Mouse (Mus musculus) MEL (cell line): ENCODE measurements around the gene Ylpm1. TPM values are rescaled to one million over a fixed set of nuclear protein-coding genes. Genes with fewer than 3 reads are reported as not detected.

Source experiments
- DNase-seq: peaks from one replicate; pipeline ENCODE4 v3.0.0; 2011; ENCODE audit warnings: low read depth, low spot score
- H3K27ac ChIP-seq: 2 replicates; pipeline ENCODE4 v1.5.1; 2012; ENCODE audit warnings: low read depth, mild to moderate bottlenecking, control low read depth, low read length, moderate library complexity; ENCODE audit not compliant: control insufficient read depth
- H3K27me3 ChIP-seq, 2 experiments: fragments of 150-350 bp in 1 of 2; sonication (generic) in 1 of 2; 2 replicates each; pipeline ENCODE4 v1.6.1; 2012; ENCODE audit warnings: low read length in 2 of 2, mild to moderate bottlenecking in 2 of 2, improper control_type of control experiment in 1 of 2, moderate library complexity in 1 of 2; ENCODE audit not compliant: insufficient read depth in 2 of 2, control insufficient read depth in 1 of 2
- H3K36me3 ChIP-seq, 2 experiments: 2 replicates each; pipeline ENCODE4 v1.6.1; 2012 to 2014; ENCODE audit warnings: low read length in 2 of 2, improper control_type of control experiment in 1 of 2, inconsistent platforms in 1 of 2, mild to moderate bottlenecking in 1 of 2; ENCODE audit not compliant: insufficient read depth in 2 of 2, control insufficient read depth in 1 of 2
- H3K4me1 ChIP-seq, 2 experiments: fragments of 150-350 bp in 1 of 2; sonication (generic) in 1 of 2; 2 replicates each; pipeline ENCODE4 v1.6.1; 2012; ENCODE audit warnings: low read length in 2 of 2, improper control_type of control experiment in 1 of 2, mild to moderate bottlenecking in 1 of 2; ENCODE audit not compliant: insufficient read depth in 2 of 2, control insufficient read depth in 1 of 2
- H3K4me3 ChIP-seq, 2 experiments: fragments of 150-350 bp in 1 of 2; sonication (generic) in 1 of 2; 2 replicates each; pipeline ENCODE4 v1.5.1; 2012; ENCODE audit warnings: low read depth in 2 of 2, low read length in 2 of 2, mild to moderate bottlenecking in 2 of 2, moderate library complexity in 2 of 2, control low read depth in 1 of 2, improper control_type of control experiment in 1 of 2; ENCODE audit not compliant: control insufficient read depth in 1 of 2, insufficient read depth in 1 of 2
- H3K79me2 ChIP-seq: 2 replicates; pipeline ENCODE4 v1.6.1; 2012; ENCODE audit warnings: mild to moderate bottlenecking, low read length, moderate library complexity; ENCODE audit not compliant: control insufficient read depth, poor library complexity, insufficient read depth
- H3K9ac ChIP-seq: 2 replicates; pipeline ENCODE4 v1.6.1; 2012; ENCODE audit warnings: low read depth, mild to moderate bottlenecking, control low read depth, low read length, moderate library complexity; ENCODE audit not compliant: control insufficient read depth, poor library complexity, severe bottlenecking
- H3K9me3 ChIP-seq: fragments of 150-350 bp; sonication (generic); replicated peaks from 2 replicates; pipeline ENCODE4 v1.6.1; 2012; ENCODE audit warnings: mild to moderate bottlenecking, low read length, improper control_type of control experiment, moderate library complexity; ENCODE audit not compliant: insufficient read depth
- BHLHE40 ChIP-seq: IDR thresholded peaks from 2 replicates; pipeline ENCODE4 v1.6.1; 2012; ENCODE audit warnings: low read depth, mild to moderate bottlenecking, inconsistent platforms, low read length, improper control_type of control experiment, borderline replicate concordance
- CTCF ChIP-seq, 3 experiments: IDR thresholded peaks in 2 of 3; conservative IDR thresholded peaks in 1 of 3; 2 replicates each; pipeline ENCODE4 v1.5.1; 2011 to 2012; ENCODE audit warnings: low read length in 3 of 3, low read depth in 2 of 3, mild to moderate bottlenecking in 2 of 3, improper control_type of control experiment in 1 of 3, inconsistent platforms in 1 of 3, mixed read lengths in 1 of 3, moderate library complexity in 1 of 3; ENCODE audit not compliant: control insufficient read depth in 1 of 3, insufficient read depth in 1 of 3, poor library complexity in 1 of 3, severe bottlenecking in 1 of 3
- E2F4 ChIP-seq: IDR thresholded peaks from 2 replicates; pipeline ENCODE4 v1.6.1; 2011; ENCODE audit warnings: low read depth, low read length, improper control_type of control experiment, borderline replicate concordance
- ELF1 ChIP-seq: IDR thresholded peaks from 2 replicates; pipeline ENCODE4 v1.6.1; 2014; ENCODE audit warnings: low read depth, mild to moderate bottlenecking, inconsistent platforms, low read length, improper control_type of control experiment, moderate library complexity
- GABPA ChIP-seq: IDR thresholded peaks from 2 replicates; pipeline ENCODE4 v1.6.1; 2012; ENCODE audit warnings: low read depth, mild to moderate bottlenecking, inconsistent platforms, low read length, improper control_type of control experiment, moderate library complexity
- HCFC1 ChIP-seq: IDR thresholded peaks from 2 replicates; pipeline ENCODE4 v1.6.1; 2012; ENCODE audit warnings: low read depth, mild to moderate bottlenecking, inconsistent platforms, low read length, improper control_type of control experiment, moderate library complexity
- JUND ChIP-seq: IDR thresholded peaks from 2 replicates; pipeline ENCODE4 v1.6.1; 2011; ENCODE audit warnings: low read depth, mild to moderate bottlenecking, improper control_type of control experiment, low read length
- MAZ ChIP-seq: IDR thresholded peaks from 2 replicates; pipeline ENCODE4 v1.6.1; 2012; ENCODE audit warnings: low read depth, mild to moderate bottlenecking, inconsistent platforms, low read length, improper control_type of control experiment
- MYC ChIP-seq: IDR thresholded peaks from 2 replicates; pipeline ENCODE4 v1.6.1; 2011; ENCODE audit warnings: low read depth, mild to moderate bottlenecking, low read length, improper control_type of control experiment, moderate library complexity
- NRF1 ChIP-seq: IDR thresholded peaks from 2 replicates; pipeline ENCODE4 v1.6.1; 2014; ENCODE audit warnings: low read depth, mild to moderate bottlenecking, inconsistent platforms, low read length, improper control_type of control experiment, moderate library complexity; ENCODE audit not compliant: poor library complexity, insufficient read depth, severe bottlenecking
- POLR2A ChIP-seq, 2 experiments: IDR thresholded peaks; 2 replicates each; pipeline ENCODE4 v1.6.1; 2011 to 2012; ENCODE audit warnings: low read length in 2 of 2, mild to moderate bottlenecking in 2 of 2, control low read depth in 1 of 2, improper control_type of control experiment in 1 of 2, low read depth in 1 of 2, moderate library complexity in 1 of 2; ENCODE audit not compliant: control insufficient read depth in 1 of 2, insufficient read depth in 1 of 2, poor library complexity in 1 of 2
- POLR2AphosphoS5 ChIP-seq: IDR thresholded peaks from 2 replicates; pipeline ENCODE4 v1.6.1; 2012; ENCODE audit warnings: low read depth, borderline replicate concordance, mild to moderate bottlenecking, inconsistent platforms, low read length, moderate library complexity, mixed read lengths
- RAD21 ChIP-seq: IDR thresholded peaks from 2 replicates; pipeline ENCODE4 v1.6.1; 2011; ENCODE audit warnings: mild to moderate bottlenecking, low read depth, low read length, improper control_type of control experiment
- RCOR1 ChIP-seq: IDR thresholded peaks from 2 replicates; pipeline ENCODE4 v1.6.1; 2012; ENCODE audit warnings: low read depth, mild to moderate bottlenecking, inconsistent platforms, low read length, improper control_type of control experiment
- SIN3A ChIP-seq: IDR thresholded peaks from 2 replicates; pipeline ENCODE4 v1.6.1; 2012; ENCODE audit warnings: low read length, improper control_type of control experiment, inconsistent platforms
- SMC3 ChIP-seq: IDR thresholded peaks from 2 replicates; pipeline ENCODE4 v1.6.1; 2011; ENCODE audit warnings: low read depth, low read length, improper control_type of control experiment
- TBP ChIP-seq: IDR thresholded peaks from 2 replicates; pipeline ENCODE4 v1.8.0; 2011; ENCODE audit warnings: low read depth, low read length, improper control_type of control experiment
- TCF12 ChIP-seq: IDR thresholded peaks from 2 replicates; pipeline ENCODE4 v1.6.1; 2014; ENCODE audit warnings: low read depth, mild to moderate bottlenecking, inconsistent platforms, low read length, improper control_type of control experiment, moderate library complexity
- USF1 ChIP-seq: IDR thresholded peaks from 2 replicates; pipeline ENCODE4 v1.6.1; 2014; ENCODE audit warnings: low read depth, mild to moderate bottlenecking, inconsistent platforms, low read length, improper control_type of control experiment, moderate library complexity
- ZKSCAN1 ChIP-seq: IDR thresholded peaks from 2 replicates; pipeline ENCODE4 v1.6.1; 2012; ENCODE audit warnings: low read depth, mild to moderate bottlenecking, inconsistent platforms, low read length, improper control_type of control experiment, moderate library complexity
- ZMIZ1 ChIP-seq: IDR thresholded peaks from 2 replicates; pipeline ENCODE4 v1.6.1; 2012; ENCODE audit warnings: low read depth, mild to moderate bottlenecking, inconsistent platforms, low read length, improper control_type of control experiment, moderate library complexity
- ZNF384 ChIP-seq: IDR thresholded peaks from 2 replicates; pipeline ENCODE4 v1.6.1; 2012; ENCODE audit warnings: low read depth, mild to moderate bottlenecking, inconsistent platforms, low read length, improper control_type of control experiment
- polyA plus RNA-seq, 2 experiments: library from polyadenylated mRNA; stranded (reverse) in 1 of 2; unstranded in 1 of 2; fragments of >175 nt in 1 of 2; fragments of >200 nt in 1 of 2; gene quantifications; 2 replicates each; pipeline versions ENCODE4 v1.2.1 to v1.2.4; 2012; ENCODE audit warnings: low replicate concordance in 2 of 2, low read depth in 1 of 2; ENCODE audit not compliant: insufficient read length in 2 of 2, insufficient read depth in 1 of 2, missing spikeins in 1 of 2
- total RNA-seq: library from RNA; depleted of rRNA; stranded (reverse); fragments of 300-350 nt; gene quantifications from 2 replicates; pipeline ENCODE4 v1.2.3, GENCODE M21; 2012

The Ylpm1 gene
- total and polyA plus RNA-seq, 3 experiments = 16.9 to 41.8 (median 29.9) TPM

- Histone ChIP-seq H3K9me3 (no peaks in the 10 kb centered on the region), H3K4me1 (peaks cover 0 to 2% of the 10 kb centered on the region in 2 experiments; a peak in 1 of 4 replicates), H3K79me2 (peaks cover 32% of the 10 kb centered on the region), H3K27ac (no peak overlapping the region), H3K4me3 (no peak overlapping the region), H3K27me3 (no peaks in the 10 kb centered on the region), H3K9ac (no peak overlapping the region), H3K36me3 (peaks cover 9 to 16% of the 10 kb centered on the region in 2 experiments)
- TF ChIP-seq MAZ (no peak), SMC3 (no peak), RCOR1 (no peak), USF1 (no peak), POLR2AphosphoS5 (no peak), ZMIZ1 (no peak), HCFC1 (no peak), ZNF384 (no peak), CTCF (IDR thresholded peaks at IDR 0.05 in 2 of 3, conservative IDR thresholded peaks at IDR 0.05 in 1 of 3; ENCODE audit: control insufficient read depth in 1 of 3, insufficient read depth in 1 of 3, low read depth in 2 of 3, low read length in 3 of 3, poor library complexity in 1 of 3, severe bottlenecking in 1 of 3) (no peak), ZKSCAN1 (no peak)
- no peak for DNase-seq
Measured at GRCm38 (mm10) chr12:85007021-85007420, 10.9 kb downstream of the Ylpm1 start.

GRCm38 (mm10) chr12:85009776-85010175 is 13.7 kb downstream of the Ylpm1 start:
- no peaks in the 10 kb centered on the region for H3K27me3 ChIP-seq
- no peak for DNase-seq
- H3K79me2 ChIP-seq = peaks cover 24% of the 10 kb centered on the region
- no peak overlapping the region for H3K4me3 ChIP-seq
- TF ChIP-seq ELF1 (no peak), TCF12 (no peak), JUND (no peak), BHLHE40 (no peak), GABPA (no peak), ZNF384 (no peak), MYC (no peak), RAD21 (no peak), E2F4 (no peak), SMC3 (no peak), POLR2A (IDR thresholded peaks at IDR 0.05; ENCODE audit: control insufficient read depth in 1 of 2, insufficient read depth in 1 of 2, low read depth in 1 of 2, low read length in 2 of 2, poor library complexity in 1 of 2) (no peak), CTCF (IDR thresholded peaks at IDR 0.05 in 2 of 3, conservative IDR thresholded peaks at IDR 0.05 in 1 of 3; ENCODE audit: control insufficient read depth in 1 of 3, insufficient read depth in 1 of 3, low read depth in 2 of 3, low read length in 3 of 3, poor library complexity in 1 of 3, severe bottlenecking in 1 of 3) (no peak), SIN3A (no peak), TBP (no peak), NRF1 (no peak), POLR2AphosphoS5 (no peak)
- no peak overlapping the region for H3K27ac ChIP-seq
- no peak overlapping the region for H3K9ac ChIP-seq
- H3K4me1 ChIP-seq = peaks cover 0 to 2% of the 10 kb centered on the region in 2 experiments; a peak in 1 of 4 replicates
- no peaks in the 10 kb centered on the region for H3K9me3 ChIP-seq
- H3K36me3 ChIP-seq = peaks cover 4 to 32% of the 10 kb centered on the region in 2 experiments; a peak in 3 of 4 replicates
